Mouse (Mus musculus) macrophage (primary cell): ENCODE data around the gene Hoxc9. TPM values are rescaled to one million over a fixed set of nuclear protein-coding genes. Genes with fewer than 3 reads are reported as not detected.

Source experiments
- H3K27ac ChIP-seq: fragments of 350-480 bp; formaldehyde crosslinking; 2 replicates; pipeline ENCODE4 v1.9.0; 2021
- H3K36me3 ChIP-seq: fragments of 350-480 bp; formaldehyde crosslinking; 2 replicates; pipeline ENCODE4 v1.9.0; 2021; ENCODE audit errors: inconsistent target
- H3K4me3 ChIP-seq: fragments of 350-480 bp; formaldehyde crosslinking; 2 replicates; pipeline ENCODE4 v1.9.0; 2021; ENCODE audit errors: inconsistent target
- H3K79me2 ChIP-seq: fragments of 350-480 bp; formaldehyde crosslinking; 2 replicates; pipeline ENCODE4 v1.9.0; 2021; ENCODE audit errors: inconsistent target
- WGBS: methylation state at CpG from one replicate; pipeline ENCODE4 v1.1.7; 2026; ENCODE audit warnings: inconsistent platforms; ENCODE audit not compliant: missing documents; 5-methylcytosine and 5-hydroxymethylcytosine counted together
- polyA plus RNA-seq: library from polyadenylated mRNA; stranded (reverse); fragments of 250-400 nt; gene quantifications from 3 replicates; pipeline ENCODE4 v1.2.4, GENCODE M21; 2018; ENCODE audit warnings: inconsistent platforms

The Hoxc9 gene
- polyA plus RNA-seq, 1 experiment from 2014 or later = not detected

DNA sequence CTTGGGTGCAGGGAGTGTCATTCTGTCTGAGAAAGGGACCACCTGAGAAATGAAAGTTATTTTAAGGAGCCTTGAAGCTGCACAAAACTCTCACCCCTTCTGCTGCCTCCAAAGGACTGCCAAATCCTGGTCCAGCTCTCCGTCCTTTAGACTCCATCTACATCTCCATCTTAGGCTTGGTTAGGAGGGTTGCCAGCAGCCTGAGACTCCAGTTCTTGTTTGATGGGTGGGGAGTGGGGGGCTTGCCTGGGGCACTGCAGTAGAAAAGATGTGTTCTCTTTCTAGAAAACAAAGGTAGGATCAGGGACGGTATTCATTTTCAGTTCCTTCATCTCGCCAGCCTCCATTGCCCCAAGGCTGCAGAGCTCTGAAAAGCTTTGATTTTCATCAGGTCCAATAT is 21.2 kb downstream of the Hoxc9 start:
- H3K79me2 ChIP-seq = no peaks in the 10 kb centered on the region
- 35% methylated on average over 3 of the region's 3 CpGs for WGBS
- H3K36me3 ChIP-seq = no peaks in the 10 kb centered on the region
- no peak overlapping the region for H3K27ac ChIP-seq
- no peak overlapping the region for H3K4me3 ChIP-seq

DNA sequence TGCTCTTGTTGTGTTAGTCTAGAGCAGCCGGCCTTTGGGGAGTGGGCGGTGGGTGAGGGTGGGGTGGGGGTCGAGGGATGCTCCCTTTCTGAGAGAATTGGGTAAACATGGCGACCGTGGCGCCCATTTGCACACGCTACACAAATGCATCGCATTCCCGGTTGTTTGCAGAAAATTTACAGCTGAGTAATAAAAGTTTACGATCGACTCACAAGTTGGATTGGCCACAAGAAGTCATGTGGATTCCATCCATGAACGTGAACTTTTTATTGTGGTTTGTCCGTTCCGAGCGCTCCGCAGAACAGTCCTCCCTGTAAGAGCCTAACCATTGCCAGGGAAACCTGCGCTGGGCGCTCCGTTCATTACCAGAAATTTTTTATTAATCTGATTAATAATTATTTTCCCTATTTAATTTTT is 21.7 kb downstream of the Hoxc9 start, which contains the start of gene Hoxc6:
Gene Hoxc6, plus strand, starts transcription at position 319 of the 417 bp plus-strand sequence.
- H3K27ac ChIP-seq = no peak within 1 kb of the TSS
- no peak within 1 kb of the TSS for H3K4me3 ChIP-seq
- H3K79me2 ChIP-seq = no peaks in the 10 kb centered on the region
- WGBS = 9% methylated on average over 19 of the region's 19 CpGs
- H3K36me3 ChIP-seq = no peaks in the 10 kb centered on the region

DNA sequence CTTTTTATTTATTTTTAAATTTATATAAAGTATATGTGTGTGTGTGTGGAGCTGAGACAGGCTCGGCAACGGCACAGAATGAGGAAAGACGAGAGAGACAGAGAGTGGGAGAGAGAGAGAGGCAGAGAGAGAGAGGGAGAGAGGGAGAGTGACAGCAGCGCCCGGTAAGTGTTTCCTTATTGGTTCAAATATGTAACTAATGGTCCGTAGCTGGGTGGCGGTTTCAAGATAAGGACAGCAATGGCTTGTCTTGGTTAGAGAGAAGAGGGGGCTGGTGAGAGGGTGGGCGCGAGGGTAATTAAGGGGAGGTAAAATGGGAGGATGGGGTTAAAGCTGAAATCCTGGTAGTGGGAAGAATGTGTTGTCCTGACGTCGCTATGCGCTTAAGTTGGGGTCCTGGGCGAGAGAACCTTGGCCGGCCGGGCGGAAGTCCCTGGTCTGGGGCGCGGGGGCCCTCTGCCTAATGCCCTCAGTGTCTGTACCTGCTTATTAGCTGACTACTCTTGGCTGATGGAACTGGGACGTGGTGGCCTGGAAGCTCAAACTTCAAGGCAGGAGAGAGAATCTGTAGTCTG is 22.5 kb downstream of the Hoxc9 start:
- 4% methylated on average over 16 of the region's 19 CpGs for WGBS
- Histone ChIP-seq H3K4me3 (no peak overlapping the region), H3K36me3 (no peaks in the 10 kb centered on the region), H3K79me2 (no peaks in the 10 kb centered on the region), H3K27ac (no peak overlapping the region)

DNA sequence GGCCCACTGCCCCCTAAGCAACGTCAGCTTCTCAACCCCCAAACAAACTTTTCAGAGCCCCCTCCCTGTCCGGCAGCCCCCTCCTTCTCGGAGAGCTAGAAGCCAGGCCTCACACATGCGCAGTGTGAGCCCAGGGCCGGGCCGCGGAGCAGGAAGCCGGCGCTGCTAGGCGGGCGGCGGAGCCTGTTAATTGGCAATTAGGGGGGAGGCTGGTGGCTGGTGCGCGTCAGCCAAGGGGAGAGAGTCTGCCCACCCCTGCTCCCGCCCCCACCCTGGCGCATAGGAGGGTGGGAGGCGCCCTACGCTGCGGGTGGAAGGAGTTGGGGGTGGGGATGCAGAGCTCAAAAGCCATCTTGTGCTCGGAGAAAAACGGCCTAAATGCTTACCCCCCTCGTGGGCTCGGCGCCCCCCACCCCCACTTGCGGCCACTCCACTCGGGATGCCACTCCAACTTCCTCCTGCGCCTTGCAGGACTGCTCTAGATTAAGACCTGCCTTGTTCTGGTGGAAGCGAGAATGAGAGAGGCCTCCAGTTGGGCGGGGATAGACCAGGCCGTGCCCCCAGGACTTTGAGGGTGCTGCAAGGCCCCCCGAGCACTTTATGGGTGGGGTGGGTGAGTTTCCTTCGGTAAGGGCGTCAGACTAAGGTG is 23.1 kb downstream of the Hoxc9 start:
- Histone ChIP-seq H3K27ac (no peak overlapping the region), H3K4me3 (no peak overlapping the region), H3K79me2 (no peaks in the 10 kb centered on the region), H3K36me3 (no peaks in the 10 kb centered on the region)
- 3% methylated on average over 33 of the region's 33 CpGs for WGBS

DNA sequence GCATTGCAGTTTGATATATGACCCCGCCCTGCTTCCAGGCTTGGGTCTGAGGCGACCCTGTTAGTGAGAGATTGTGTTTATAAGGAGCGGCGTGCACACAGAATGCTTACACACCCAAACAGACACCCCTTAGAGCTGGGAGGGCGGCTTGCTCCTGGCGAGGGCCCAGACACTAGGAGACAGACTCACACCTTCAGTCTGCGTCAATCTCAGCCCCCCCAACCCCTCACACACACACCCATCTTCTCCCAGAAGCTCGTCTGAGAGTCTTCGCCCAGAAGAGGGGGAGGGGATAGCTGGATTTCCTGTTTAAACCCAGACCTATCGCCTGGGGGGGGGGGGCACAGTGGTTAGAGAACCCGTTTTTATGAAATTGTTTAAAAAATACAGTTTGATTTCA is 23.7 kb downstream of the Hoxc9 start:
- H3K79me2 ChIP-seq = no peaks in the 10 kb centered on the region
- no peak overlapping the region for H3K27ac ChIP-seq
- no peaks in the 10 kb centered on the region for H3K36me3 ChIP-seq
- 37% methylated on average over 9 of the region's 11 CpGs for WGBS
- H3K4me3 ChIP-seq = no peak overlapping the region

DNA sequence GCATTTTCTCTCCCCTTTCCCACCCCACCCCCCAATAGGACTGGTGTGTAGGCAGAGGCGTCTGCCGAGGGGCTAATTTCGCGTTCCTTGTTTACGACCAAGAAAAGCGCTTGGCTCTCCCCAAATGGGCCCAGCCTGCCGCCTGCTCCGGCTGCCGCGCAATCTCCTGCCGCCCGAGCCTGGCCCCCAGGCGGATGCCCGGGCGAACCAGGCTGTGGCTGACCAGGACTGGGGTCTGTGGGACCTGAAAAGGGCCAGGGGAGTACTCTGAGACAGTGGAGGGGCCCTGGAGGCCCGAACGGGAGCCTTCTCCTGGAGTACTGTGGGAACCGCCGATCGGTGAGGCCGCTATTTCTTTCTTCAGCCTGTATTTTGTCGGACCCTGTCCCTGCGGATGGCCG is 24.3 kb downstream of the Hoxc9 start:
- WGBS = 23% methylated on average over 24 of the region's 24 CpGs

DNA sequence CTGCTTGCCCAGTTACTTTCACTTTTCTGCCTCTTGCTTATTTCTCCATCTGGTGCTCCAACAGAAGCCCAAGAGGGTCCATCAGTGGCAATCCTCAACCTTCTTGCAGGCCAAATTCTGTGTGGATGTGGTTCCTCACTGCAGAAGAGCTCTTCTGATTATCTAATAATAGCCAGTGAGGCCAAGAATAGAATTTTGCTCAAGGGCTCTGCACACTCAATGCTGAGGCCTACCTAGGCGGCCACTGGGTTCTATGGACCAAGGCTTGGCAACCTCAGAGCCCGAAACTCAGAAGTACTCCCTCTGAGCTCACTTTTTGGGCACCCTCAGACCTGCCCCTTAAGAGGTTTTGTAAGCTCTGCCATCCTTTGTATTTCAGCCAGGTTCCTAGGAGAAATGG is 25.1 kb downstream of the Hoxc9 start:
- 86% methylated on average over 2 of the region's 2 CpGs for WGBS
- no peaks in the 10 kb centered on the region for H3K36me3 ChIP-seq
- no peak overlapping the region for H3K27ac ChIP-seq
- H3K79me2 ChIP-seq = no peaks in the 10 kb centered on the region
- no peak overlapping the region for H3K4me3 ChIP-seq

More for the DNA sequence above, 24.3 kb downstream of the Hoxc9 start:
- H3K36me3 ChIP-seq = no peaks in the 10 kb centered on the region
- H3K4me3 ChIP-seq = no peak overlapping the region
- no peaks in the 10 kb centered on the region for H3K79me2 ChIP-seq
- H3K27ac ChIP-seq = no peak overlapping the region

DNA sequence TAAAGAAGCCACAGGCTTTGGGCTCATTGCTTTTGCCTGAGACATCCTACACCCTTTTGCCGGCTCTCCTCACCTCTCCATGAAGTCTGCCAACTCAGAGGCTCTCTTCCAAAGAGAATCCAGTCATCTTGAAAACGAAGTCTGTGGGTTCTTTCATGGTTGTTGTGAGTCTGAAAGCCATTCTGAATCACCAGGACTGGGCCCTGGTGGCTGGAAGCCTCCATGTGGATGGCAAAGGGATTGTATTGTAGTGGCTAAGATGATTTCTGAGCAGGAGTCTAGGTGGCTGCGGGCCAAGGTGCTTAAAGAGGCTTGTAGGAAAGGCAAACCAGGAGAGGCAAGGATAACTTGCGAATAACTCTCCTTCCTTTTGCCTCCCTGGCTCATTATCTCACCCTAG is 25.9 kb downstream of the Hoxc9 start:
- Histone ChIP-seq H3K79me2 (no peaks in the 10 kb centered on the region), H3K4me3 (no peak overlapping the region), H3K36me3 (no peaks in the 10 kb centered on the region), H3K27ac (no peak overlapping the region)
- WGBS = 87% methylated on average over 4 of the region's 4 CpGs

DNA sequence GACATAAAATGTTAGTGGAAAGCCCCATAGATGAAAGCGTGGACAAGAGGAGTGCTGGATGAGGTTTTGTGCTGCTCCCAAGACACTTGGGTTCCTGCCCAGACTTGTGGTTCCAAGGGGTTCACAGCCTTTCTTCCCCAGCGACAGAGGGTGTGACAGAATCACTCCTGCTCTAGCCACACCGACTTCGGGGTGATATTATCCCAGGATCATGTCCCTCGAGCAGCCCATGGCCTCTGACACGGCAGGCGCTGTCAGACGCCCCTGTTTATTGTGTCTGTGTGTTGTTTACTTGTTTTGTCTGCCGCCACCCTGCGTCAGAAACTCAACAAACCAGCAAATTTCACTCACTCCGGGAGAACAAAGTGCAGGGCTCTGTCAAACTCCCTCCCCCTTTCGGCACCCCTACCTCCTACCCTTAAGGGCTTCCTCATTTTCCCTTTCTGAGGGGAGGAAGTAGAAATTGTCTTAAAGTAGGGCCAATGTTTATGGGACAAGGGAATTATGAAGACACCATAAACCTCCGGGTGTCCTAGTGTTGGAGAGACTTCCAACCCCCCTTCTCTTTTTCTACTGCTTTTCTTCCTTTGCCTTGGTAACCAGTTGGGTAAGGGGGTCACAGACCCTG is 26.7 kb downstream of the Hoxc9 start:
- 19% methylated on average over 10 of the region's 13 CpGs for WGBS
- H3K36me3 ChIP-seq = no peaks in the 10 kb centered on the region
- no peak overlapping the region for H3K4me3 ChIP-seq
- H3K27ac ChIP-seq = no peak overlapping the region
- H3K79me2 ChIP-seq = no peaks in the 10 kb centered on the region

DNA sequence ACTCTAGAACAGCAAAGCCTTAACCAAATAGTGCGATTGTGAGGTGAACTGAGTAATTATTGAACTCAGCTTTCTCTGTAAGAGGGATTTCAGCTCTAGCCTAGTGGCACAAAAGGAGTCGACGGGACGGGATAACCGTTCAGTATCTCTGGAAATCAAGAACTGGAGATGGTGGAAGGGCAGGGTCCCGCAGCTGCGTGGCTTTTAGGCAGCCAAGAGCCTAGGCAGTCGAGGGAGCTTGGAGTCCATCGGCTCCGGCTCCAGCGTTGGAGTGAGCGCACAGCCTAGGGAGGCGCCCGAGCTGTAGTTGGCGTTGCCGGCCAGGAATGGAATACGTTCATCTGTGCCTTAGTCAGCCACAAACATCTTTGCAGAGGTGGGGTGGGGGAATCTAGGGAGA is 29.1 kb downstream of the Hoxc9 start:
- 11% methylated on average over 17 of the region's 17 CpGs for WGBS
- H3K36me3 ChIP-seq = no peaks in the 10 kb centered on the region
- no peaks in the 10 kb centered on the region for H3K79me2 ChIP-seq
- no peak overlapping the region for H3K4me3 ChIP-seq
- H3K27ac ChIP-seq = no peak overlapping the region

DNA sequence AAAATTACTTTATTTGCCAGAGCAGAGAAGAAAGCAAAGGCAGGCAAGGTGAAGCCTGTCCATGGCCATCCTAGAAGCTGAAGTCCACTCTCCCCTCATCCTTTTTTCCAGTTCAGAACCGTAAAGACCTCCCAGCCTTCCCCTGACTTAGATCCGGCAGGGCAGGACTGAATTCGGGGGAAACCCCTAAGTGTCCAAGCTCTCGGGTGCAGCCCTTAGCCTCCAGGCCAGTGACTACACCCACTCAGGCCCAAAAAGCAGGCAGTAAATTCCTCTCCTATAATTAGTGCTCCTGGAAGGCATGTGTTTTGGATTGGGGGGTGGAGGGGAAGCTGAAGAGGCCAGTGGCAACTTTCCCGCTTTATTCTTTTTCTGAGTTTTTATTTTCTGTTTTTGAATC is 29.6 kb downstream of the Hoxc9 start:
- WGBS = 24% methylated on average over 5 of the region's 5 CpGs
- H3K79me2 ChIP-seq = no peaks in the 10 kb centered on the region
- no peak overlapping the region for H3K27ac ChIP-seq
- no peaks in the 10 kb centered on the region for H3K36me3 ChIP-seq
- no peak overlapping the region for H3K4me3 ChIP-seq

DNA sequence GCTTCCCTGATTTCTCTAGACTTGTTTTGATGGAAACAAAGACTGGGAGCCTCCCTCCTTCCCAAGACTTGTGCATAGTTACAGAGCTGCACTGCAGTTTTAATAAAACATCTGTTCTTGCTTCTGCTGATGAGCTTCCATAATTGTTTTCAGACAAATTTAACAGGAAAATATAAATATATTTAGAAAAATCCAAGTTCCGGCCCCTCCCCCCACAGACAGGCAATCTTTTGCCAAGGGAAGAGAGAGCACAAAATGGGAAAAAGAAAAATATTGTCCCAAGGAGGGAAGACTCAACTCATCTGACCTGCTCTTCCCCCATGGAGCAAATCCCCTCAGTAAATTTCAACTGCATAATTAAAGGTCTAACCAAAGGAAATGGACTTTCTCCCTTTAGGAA is 30.1 kb downstream of the Hoxc9 start:
- Histone ChIP-seq H3K36me3 (no peaks in the 10 kb centered on the region), H3K79me2 (no peaks in the 10 kb centered on the region), H3K4me3 (no peak overlapping the region), H3K27ac (no peak overlapping the region)
- 33% methylated on average over 1 of the region's 1 CpGs for WGBS

DNA sequence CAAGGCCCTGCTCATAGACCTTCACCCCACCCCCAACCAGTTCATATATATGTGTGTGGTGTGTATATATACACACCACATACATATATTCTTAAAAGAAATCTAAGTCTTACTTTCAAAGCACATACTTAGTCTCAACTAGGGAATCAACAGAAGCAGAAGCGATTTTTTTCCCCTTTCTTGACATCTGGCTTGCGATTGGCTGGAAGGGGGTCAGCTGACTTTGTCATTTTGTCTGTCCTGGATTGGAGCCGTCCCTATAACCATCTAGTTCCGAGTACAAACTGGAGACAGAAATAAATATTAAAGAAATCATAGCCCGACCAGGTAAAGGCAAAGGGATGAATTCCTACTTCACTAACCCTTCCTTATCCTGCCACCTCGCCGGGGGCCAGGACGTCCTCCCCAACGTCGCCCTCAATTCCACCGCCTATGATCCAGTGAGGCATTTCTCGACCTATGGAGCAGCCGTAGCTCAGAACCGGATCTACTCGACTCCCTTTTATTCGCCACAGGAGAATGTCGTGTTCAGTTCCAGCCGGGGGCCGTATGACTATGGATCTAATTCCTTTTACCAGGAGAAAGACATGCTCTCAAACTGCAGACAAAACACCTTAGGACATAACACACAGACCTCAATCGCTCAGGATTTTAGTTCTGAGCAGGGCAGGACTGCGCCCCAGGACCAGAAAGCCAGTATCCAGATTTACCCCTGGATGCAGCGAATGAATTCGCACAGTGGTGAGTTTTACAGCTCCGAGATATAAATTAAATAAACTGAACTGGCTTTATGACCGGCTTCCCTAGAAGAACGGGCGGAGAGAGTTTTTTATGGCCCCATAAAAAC is 33.2 kb downstream of the Hoxc9 start:
- 8% methylated on average over 27 of the region's 27 CpGs for WGBS
- no peaks in the 10 kb centered on the region for H3K79me2 ChIP-seq
- H3K36me3 ChIP-seq = no peaks in the 10 kb centered on the region
- H3K27ac ChIP-seq = no peak overlapping the region
- H3K4me3 ChIP-seq = no peak overlapping the region

DNA sequence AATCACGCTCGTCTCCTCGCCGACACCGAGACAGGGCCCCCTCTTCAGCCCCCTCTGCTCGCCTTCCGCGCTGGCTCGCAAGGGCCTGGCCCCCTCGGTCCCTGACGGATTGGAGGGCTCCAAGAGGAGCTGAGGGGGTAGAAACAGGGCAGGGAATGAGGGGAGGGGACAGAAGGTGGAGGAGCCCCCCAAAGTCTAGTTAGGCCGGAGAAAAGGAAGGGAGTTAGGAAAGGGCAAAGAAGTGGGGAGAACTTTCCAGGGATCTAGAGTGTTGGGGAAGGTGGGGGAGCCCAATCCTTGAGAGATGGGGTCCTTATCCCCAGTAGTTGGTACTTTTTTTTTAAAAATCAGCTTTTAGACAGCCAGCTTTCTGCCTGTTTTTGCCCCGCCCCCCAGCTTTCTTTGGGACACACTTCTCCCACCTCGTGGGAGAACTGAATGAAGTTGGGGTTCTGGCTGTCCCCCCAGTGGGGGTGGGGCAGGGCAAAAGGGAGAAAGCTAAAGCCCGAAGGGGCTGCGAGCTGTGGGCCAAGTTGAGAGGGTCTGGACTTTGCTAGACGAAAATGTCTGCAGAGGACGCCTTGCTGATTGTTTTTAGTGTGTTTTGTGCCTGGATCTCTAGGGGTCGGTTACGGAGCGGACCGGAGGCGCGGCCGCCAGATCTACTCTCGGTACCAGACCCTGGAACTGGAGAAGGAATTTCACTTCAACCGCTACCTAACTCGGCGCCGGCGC is 34.0 kb downstream of the Hoxc9 start:
- H3K4me3 ChIP-seq = no peak overlapping the region
- H3K79me2 ChIP-seq = no peaks in the 10 kb centered on the region
- H3K27ac ChIP-seq = no peak overlapping the region
- 14% methylated on average over 31 of the region's 31 CpGs for WGBS
- H3K36me3 ChIP-seq = no peaks in the 10 kb centered on the region
